Mouse (Mus musculus): ENCODE measurements around the gene Gm43738. TPM values are rescaled to one million over a fixed set of nuclear protein-coding genes. Genes with fewer than 3 reads are reported as not detected.
A peak's percentile ranks its signal among the peaks of the same experiment; 100 is the strongest.

Gene Gm43738
- polyA plus RNA-seq, 1 experiment from 2014 or later, result not detected

- Histone ChIP-seq H3K36me3 (peaks cover 28% of the 10 kb centered on the region), H3K9ac (replicated peaks) (peak overlapping the region; percentile 74), H3K4me2 (replicated peaks) (peak overlapping the region; percentile 70), H3K27me3 (no peaks in the 10 kb centered on the region), H3K4me3 (peak overlapping the region; percentile 82), H3K4me1 (peaks cover 27% of the 10 kb centered on the region), H3K9me3 (no peaks in the 10 kb centered on the region), H3K27ac (replicated peaks) (peak overlapping the region; percentile 73)
- no peak for ATAC-seq (ENCODE audit: low FRiP score, low read depth)
- WGBS, result 1% methylated on average over 19 of the region's 19 CpGs
Measured at GRCm38 (mm10) chr3:89101459-89101811, 536 bp upstream of the Gm43738 start.

- H3K27ac ChIP-seq (replicated peaks), result no peak overlapping the region
- H3K27me3 ChIP-seq, result peaks cover 37% of the 10 kb centered on the region
- H3K4me3 ChIP-seq, result no peak overlapping the region
- peaks cover 38% of the 10 kb centered on the region for H3K4me1 ChIP-seq
- 85% methylated on average over 10 of the region's 10 CpGs for WGBS
- H3K36me3 ChIP-seq, result peaks cover 47% of the 10 kb centered on the region
- no peak for ATAC-seq (ENCODE audit: low FRiP score, low read depth)
- no peak overlapping the region for H3K4me2 ChIP-seq (replicated peaks)
- H3K9ac ChIP-seq (replicated peaks), result no peak overlapping the region
- no peaks in the 10 kb centered on the region for H3K9me3 ChIP-seq
Measured at GRCm38 (mm10) chr3:89094021-89094420, 6.9 kb downstream of the Gm43738 start.

GRCm38 (mm10) chr3:89093175-89093574 lies 7.7 kb downstream of the Gm43738 start, which contains the start of gene Rusc1:
Gene Rusc1 (minus strand): TSS chr3:89093311.
- ATAC-seq (ENCODE audit: low FRiP score, low read depth), result peak; percentile 76
- Histone ChIP-seq H3K4me2 (replicated peaks) (peak within 1 kb of the TSS; percentile 94), H3K9me3 (no peaks in the 10 kb centered on the region), H3K9ac (replicated peaks) (peak within 1 kb of the TSS; percentile 83), H3K36me3 (peaks cover 49% of the 10 kb centered on the region), H3K4me3 (peak within 1 kb of the TSS; percentile 66), H3K27ac (replicated peaks) (peak within 1 kb of the TSS; percentile 70), H3K27me3 (peaks cover 46% of the 10 kb centered on the region), H3K4me1 (peaks cover 40% of the 10 kb centered on the region)
- 1% methylated on average over 18 of the region's 18 CpGs for WGBS

- Histone ChIP-seq H3K4me3 (peak overlapping the region; percentile 66), H3K4me2 (replicated peaks) (peak overlapping the region; percentile 94), H3K27ac (replicated peaks) (peak overlapping the region; percentile 70), H3K9me3 (no peaks in the 10 kb centered on the region), H3K4me1 (peaks cover 42% of the 10 kb centered on the region), H3K9ac (replicated peaks) (peak overlapping the region; percentile 83), H3K27me3 (peaks cover 52% of the 10 kb centered on the region), H3K36me3 (peaks cover 49% of the 10 kb centered on the region)
- WGBS, result 23% methylated on average over 11 of the region's 11 CpGs
- peak; percentile 9; the same call in 1 of the 2 replicates for ATAC-seq (ENCODE audit: low FRiP score, low read depth)
Measured at GRCm38 (mm10) chr3:89092509-89093090, 8.3 kb downstream of the Gm43738 start.

- no peak for ATAC-seq (ENCODE audit: low FRiP score, low read depth)
- H3K4me3 ChIP-seq, result peak overlapping the region; percentile 66
- H3K36me3 ChIP-seq, result peaks cover 47% of the 10 kb centered on the region
- H3K27me3 ChIP-seq, result peaks cover 53% of the 10 kb centered on the region
- peak overlapping the region; percentile 71 for H3K27ac ChIP-seq (replicated peaks)
- H3K9ac ChIP-seq (replicated peaks), result peak overlapping the region; percentile 83
- H3K4me1 ChIP-seq, result peaks cover 43% of the 10 kb centered on the region
- no peaks in the 10 kb centered on the region for H3K9me3 ChIP-seq
- H3K4me2 ChIP-seq (replicated peaks), result peak overlapping the region; percentile 94
- 8% methylated on average over 20 of the region's 20 CpGs for WGBS
Measured at GRCm38 (mm10) chr3:89091811-89092508, 8.9 kb downstream of the Gm43738 start.

GRCm38 (mm10) chr3:89090694-89091655 lies 9.9 kb downstream of the Gm43738 start:
- peak overlapping the region; percentile 71 for H3K27ac ChIP-seq (replicated peaks)
- H3K9ac ChIP-seq (replicated peaks), result peak overlapping the region; percentile 83
- H3K9me3 ChIP-seq, result no peaks in the 10 kb centered on the region
- WGBS, result 0% methylated on average over 61 of the region's 74 CpGs
- H3K36me3 ChIP-seq, result peaks cover 47% of the 10 kb centered on the region
- ATAC-seq (ENCODE audit: low FRiP score, low read depth), result peak; percentile 55
- H3K4me1 ChIP-seq, result peaks cover 43% of the 10 kb centered on the region
- peak overlapping the region; percentile 66 for H3K4me3 ChIP-seq
- H3K27me3 ChIP-seq, result peaks cover 53% of the 10 kb centered on the region
- peak overlapping the region; percentile 94 for H3K4me2 ChIP-seq (replicated peaks)

- no peaks in the 10 kb centered on the region for H3K9me3 ChIP-seq
- peak overlapping the region; percentile 71 for H3K27ac ChIP-seq (replicated peaks)
- peak overlapping the region; percentile 66 for H3K4me3 ChIP-seq
- peaks cover 43% of the 10 kb centered on the region for H3K4me1 ChIP-seq
- peaks cover 42% of the 10 kb centered on the region for H3K36me3 ChIP-seq
- under 1% methylated on average over 40 of the region's 40 CpGs for WGBS
- peak; percentile 38 for ATAC-seq (ENCODE audit: low FRiP score, low read depth)
- peak overlapping the region; percentile 83 for H3K9ac ChIP-seq (replicated peaks)
- H3K27me3 ChIP-seq, result peaks cover 53% of the 10 kb centered on the region
- peak overlapping the region; percentile 94 for H3K4me2 ChIP-seq (replicated peaks)
Measured at GRCm38 (mm10) chr3:89089882-89090591, 10.9 kb downstream of the Gm43738 start.

GRCm38 (mm10) chr3:89088974-89089373 lies 11.9 kb downstream of the Gm43738 start:
- Histone ChIP-seq H3K27ac (replicated peaks) (no peak overlapping the region), H3K4me1 (peaks cover 43% of the 10 kb centered on the region), H3K36me3 (peaks cover 40% of the 10 kb centered on the region), H3K27me3 (peaks cover 48% of the 10 kb centered on the region), H3K4me2 (replicated peaks) (peak overlapping the region; percentile 94), H3K9me3 (no peaks in the 10 kb centered on the region), H3K4me3 (no peak overlapping the region; the same call in 1 of the 2 replicates), H3K9ac (replicated peaks) (no peak overlapping the region)
- 70% methylated on average over 9 of the region's 14 CpGs for WGBS
- no peak for ATAC-seq (ENCODE audit: low FRiP score, low read depth)

GRCm38 (mm10) chr3:89087338-89088110 lies 13.4 kb downstream of the Gm43738 start:
- WGBS, result 39% methylated on average over 21 of the region's 21 CpGs
- Histone ChIP-seq H3K27ac (replicated peaks) (no peak overlapping the region), H3K4me1 (peaks cover 33% of the 10 kb centered on the region), H3K36me3 (peaks cover 41% of the 10 kb centered on the region), H3K9ac (replicated peaks) (no peak overlapping the region), H3K4me2 (replicated peaks) (0 out of 2 replicates have a peak overlapping the region, but pooled peaks have one; percentile 4), H3K4me3 (0 out of 2 replicates have a peak overlapping the region, but pooled peaks have one; percentile 7), H3K27me3 (peaks cover 42% of the 10 kb centered on the region), H3K9me3 (no peaks in the 10 kb centered on the region)
- no peak for ATAC-seq (ENCODE audit: low FRiP score, low read depth)

- WGBS, result 81% methylated on average over 12 of the region's 12 CpGs
- ATAC-seq (ENCODE audit: low FRiP score, low read depth), result no peak
Measured at GRCm38 (mm10) chr3:89084654-89085190, 16.2 kb downstream of the Gm43738 start.

More at GRCm38 (mm10) chr3:89084654-89085190, 16.2 kb downstream of the Gm43738 start:
- Histone ChIP-seq H3K27ac (replicated peaks) (no peak overlapping the region), H3K9me3 (no peaks in the 10 kb centered on the region), H3K27me3 (peaks cover 22% of the 10 kb centered on the region), H3K36me3 (peaks cover 53% of the 10 kb centered on the region), H3K4me1 (peaks cover 12% of the 10 kb centered on the region), H3K9ac (replicated peaks) (no peak overlapping the region), H3K4me3 (no peak overlapping the region), H3K4me2 (replicated peaks) (no peak overlapping the region)
